Mouse (Mus musculus) MEL (cell line): ENCODE data around the gene Morf4l1. TPM values are rescaled to one million over a fixed set of nuclear protein-coding genes. Genes with fewer than 3 reads are reported as not detected.

Experiments used
- DNase-seq: peaks from one replicate; pipeline ENCODE4 v3.0.0; 2011; ENCODE audit warnings: low read depth, low spot score
- H3K27ac ChIP-seq: 2 replicates; pipeline ENCODE4 v1.5.1; 2012; ENCODE audit warnings: low read depth, mild to moderate bottlenecking, control low read depth, low read length, moderate library complexity; ENCODE audit not compliant: control insufficient read depth
- H3K27me3 ChIP-seq, 2 experiments: fragments of 150-350 bp in 1 of 2; sonication (generic) in 1 of 2; 2 replicates each; pipeline ENCODE4 v1.6.1; 2012; ENCODE audit warnings: low read length in 2 of 2, mild to moderate bottlenecking in 2 of 2, improper control_type of control experiment in 1 of 2, moderate library complexity in 1 of 2; ENCODE audit not compliant: insufficient read depth in 2 of 2, control insufficient read depth in 1 of 2
- H3K36me3 ChIP-seq, 2 experiments: 2 replicates each; pipeline ENCODE4 v1.6.1; 2012 to 2014; ENCODE audit warnings: low read length in 2 of 2, improper control_type of control experiment in 1 of 2, inconsistent platforms in 1 of 2, mild to moderate bottlenecking in 1 of 2; ENCODE audit not compliant: insufficient read depth in 2 of 2, control insufficient read depth in 1 of 2
- H3K4me1 ChIP-seq, 2 experiments: fragments of 150-350 bp in 1 of 2; sonication (generic) in 1 of 2; 2 replicates each; pipeline ENCODE4 v1.6.1; 2012; ENCODE audit warnings: low read length in 2 of 2, improper control_type of control experiment in 1 of 2, mild to moderate bottlenecking in 1 of 2; ENCODE audit not compliant: insufficient read depth in 2 of 2, control insufficient read depth in 1 of 2
- H3K4me3 ChIP-seq, 2 experiments: fragments of 150-350 bp in 1 of 2; sonication (generic) in 1 of 2; 2 replicates each; pipeline ENCODE4 v1.5.1; 2012; ENCODE audit warnings: low read depth in 2 of 2, low read length in 2 of 2, mild to moderate bottlenecking in 2 of 2, moderate library complexity in 2 of 2, control low read depth in 1 of 2, improper control_type of control experiment in 1 of 2; ENCODE audit not compliant: control insufficient read depth in 1 of 2, insufficient read depth in 1 of 2
- H3K79me2 ChIP-seq: 2 replicates; pipeline ENCODE4 v1.6.1; 2012; ENCODE audit warnings: mild to moderate bottlenecking, low read length, moderate library complexity; ENCODE audit not compliant: control insufficient read depth, poor library complexity, insufficient read depth
- H3K9ac ChIP-seq: 2 replicates; pipeline ENCODE4 v1.6.1; 2012; ENCODE audit warnings: low read depth, mild to moderate bottlenecking, control low read depth, low read length, moderate library complexity; ENCODE audit not compliant: control insufficient read depth, poor library complexity, severe bottlenecking
- H3K9me3 ChIP-seq: fragments of 150-350 bp; sonication (generic); replicated peaks from 2 replicates; pipeline ENCODE4 v1.6.1; 2012; ENCODE audit warnings: mild to moderate bottlenecking, low read length, improper control_type of control experiment, moderate library complexity; ENCODE audit not compliant: insufficient read depth
- CHD1 ChIP-seq: IDR thresholded peaks from 2 replicates; pipeline ENCODE4 v1.6.1; 2012; ENCODE audit warnings: low read depth, mild to moderate bottlenecking, inconsistent platforms, low read length, improper control_type of control experiment
- CTCF ChIP-seq, 3 experiments: IDR thresholded peaks in 2 of 3; conservative IDR thresholded peaks in 1 of 3; 2 replicates each; pipeline ENCODE4 v1.5.1; 2011 to 2012; ENCODE audit warnings: low read length in 3 of 3, low read depth in 2 of 3, mild to moderate bottlenecking in 2 of 3, improper control_type of control experiment in 1 of 3, inconsistent platforms in 1 of 3, mixed read lengths in 1 of 3, moderate library complexity in 1 of 3; ENCODE audit not compliant: control insufficient read depth in 1 of 3, insufficient read depth in 1 of 3, poor library complexity in 1 of 3, severe bottlenecking in 1 of 3
- GATA1 ChIP-seq: IDR thresholded peaks from 2 replicates; pipeline ENCODE4 v1.6.1; 2011; ENCODE audit warnings: low read depth, low read length, improper control_type of control experiment
- JUND ChIP-seq: IDR thresholded peaks from 2 replicates; pipeline ENCODE4 v1.6.1; 2011; ENCODE audit warnings: low read depth, mild to moderate bottlenecking, improper control_type of control experiment, low read length
- MAFK ChIP-seq: IDR thresholded peaks from 2 replicates; pipeline ENCODE4 v1.6.1; 2011; ENCODE audit warnings: low read depth, mild to moderate bottlenecking, low read length, improper control_type of control experiment, borderline replicate concordance
- MAZ ChIP-seq: IDR thresholded peaks from 2 replicates; pipeline ENCODE4 v1.6.1; 2012; ENCODE audit warnings: low read depth, mild to moderate bottlenecking, inconsistent platforms, low read length, improper control_type of control experiment
- MYC ChIP-seq: IDR thresholded peaks from 2 replicates; pipeline ENCODE4 v1.6.1; 2011; ENCODE audit warnings: low read depth, mild to moderate bottlenecking, low read length, improper control_type of control experiment, moderate library complexity
- NELFE ChIP-seq: IDR thresholded peaks from 2 replicates; pipeline ENCODE4 v1.6.1; 2011; ENCODE audit warnings: low read depth, low read length, improper control_type of control experiment
- NRF1 ChIP-seq: IDR thresholded peaks from 2 replicates; pipeline ENCODE4 v1.6.1; 2014; ENCODE audit warnings: low read depth, mild to moderate bottlenecking, inconsistent platforms, low read length, improper control_type of control experiment, moderate library complexity; ENCODE audit not compliant: poor library complexity, insufficient read depth, severe bottlenecking
- SMC3 ChIP-seq: IDR thresholded peaks from 2 replicates; pipeline ENCODE4 v1.6.1; 2011; ENCODE audit warnings: low read depth, low read length, improper control_type of control experiment
- TAL1 ChIP-seq: IDR thresholded peaks from 2 replicates; pipeline ENCODE4 v1.6.1; 2012; ENCODE audit warnings: mild to moderate bottlenecking, inconsistent platforms, low read length, moderate library complexity, mixed read lengths
- TBP ChIP-seq: IDR thresholded peaks from 2 replicates; pipeline ENCODE4 v1.8.0; 2011; ENCODE audit warnings: low read depth, low read length, improper control_type of control experiment
- TCF12 ChIP-seq: IDR thresholded peaks from 2 replicates; pipeline ENCODE4 v1.6.1; 2014; ENCODE audit warnings: low read depth, mild to moderate bottlenecking, inconsistent platforms, low read length, improper control_type of control experiment, moderate library complexity
- USF1 ChIP-seq: IDR thresholded peaks from 2 replicates; pipeline ENCODE4 v1.6.1; 2014; ENCODE audit warnings: low read depth, mild to moderate bottlenecking, inconsistent platforms, low read length, improper control_type of control experiment, moderate library complexity
- ZC3H11A ChIP-seq: IDR thresholded peaks from 2 replicates; pipeline ENCODE4 v1.6.1; 2012; ENCODE audit warnings: low read depth, mild to moderate bottlenecking, inconsistent platforms, low read length, improper control_type of control experiment
- ZNF384 ChIP-seq: IDR thresholded peaks from 2 replicates; pipeline ENCODE4 v1.6.1; 2012; ENCODE audit warnings: low read depth, mild to moderate bottlenecking, inconsistent platforms, low read length, improper control_type of control experiment
- polyA plus RNA-seq, 2 experiments: library from polyadenylated mRNA; stranded (reverse) in 1 of 2; unstranded in 1 of 2; fragments of >175 nt in 1 of 2; fragments of >200 nt in 1 of 2; gene quantifications; 2 replicates each; pipeline versions ENCODE4 v1.2.1 to v1.2.4; 2012; ENCODE audit warnings: low replicate concordance in 2 of 2, low read depth in 1 of 2; ENCODE audit not compliant: insufficient read length in 2 of 2, insufficient read depth in 1 of 2, missing spikeins in 1 of 2
- total RNA-seq: library from RNA; depleted of rRNA; stranded (reverse); fragments of 300-350 nt; gene quantifications from 2 replicates; pipeline ENCODE4 v1.2.3, GENCODE M21; 2012

Gene Morf4l1
- total and polyA plus RNA-seq, 3 experiments = 107 to 292 (median 190) TPM

DNA sequence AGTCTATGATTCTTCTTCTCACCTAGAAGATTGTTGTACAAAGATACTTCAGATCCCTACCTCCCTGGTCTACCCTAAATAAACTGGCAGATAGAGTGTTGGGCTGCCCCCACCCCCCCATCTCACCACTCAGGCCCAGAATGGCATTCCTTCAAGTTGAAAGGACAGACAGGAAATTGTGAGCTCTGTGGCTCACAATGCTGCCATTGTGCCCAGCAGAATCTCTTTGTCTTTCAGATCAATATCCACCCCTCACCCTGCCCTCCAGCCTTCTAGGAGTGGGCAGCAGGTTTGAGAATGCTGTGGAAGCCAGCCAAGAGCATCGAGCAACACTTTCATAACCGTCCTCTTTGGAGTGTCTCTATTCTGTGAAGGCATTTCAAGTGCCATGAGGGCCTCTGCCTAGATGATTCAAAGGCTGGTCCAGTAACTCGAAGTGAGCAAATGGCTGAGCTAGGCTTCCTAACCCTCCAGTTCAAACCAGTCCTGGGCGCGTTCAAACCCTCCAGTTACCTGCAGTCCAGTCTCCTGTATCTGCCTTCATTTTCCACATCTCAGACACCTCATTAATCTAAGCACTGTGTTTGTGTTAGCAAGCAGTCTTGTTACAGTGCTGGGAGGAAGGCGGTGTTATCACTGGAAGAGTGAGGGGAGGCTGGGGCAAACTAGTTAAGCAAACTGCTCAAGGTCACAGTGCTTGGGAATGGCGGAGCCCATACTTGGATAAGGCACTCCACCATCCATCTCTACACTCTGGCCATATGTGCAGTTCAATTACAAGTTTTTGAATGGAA is 19.2 kb upstream of the Morf4l1 start:
- TF ChIP-seq JUND = no peak
- H3K27ac ChIP-seq = no peak overlapping the region
- H3K27me3 ChIP-seq = no peaks in the 10 kb centered on the region
- no peaks in the 10 kb centered on the region for H3K4me1 ChIP-seq
- H3K9ac ChIP-seq = no peak overlapping the region
- no peaks in the 10 kb centered on the region for H3K79me2 ChIP-seq
- no peaks in the 10 kb centered on the region for H3K36me3 ChIP-seq
- H3K4me3 ChIP-seq = no peak overlapping the region
- no peaks in the 10 kb centered on the region for H3K9me3 ChIP-seq
- no peak for DNase-seq

DNA sequence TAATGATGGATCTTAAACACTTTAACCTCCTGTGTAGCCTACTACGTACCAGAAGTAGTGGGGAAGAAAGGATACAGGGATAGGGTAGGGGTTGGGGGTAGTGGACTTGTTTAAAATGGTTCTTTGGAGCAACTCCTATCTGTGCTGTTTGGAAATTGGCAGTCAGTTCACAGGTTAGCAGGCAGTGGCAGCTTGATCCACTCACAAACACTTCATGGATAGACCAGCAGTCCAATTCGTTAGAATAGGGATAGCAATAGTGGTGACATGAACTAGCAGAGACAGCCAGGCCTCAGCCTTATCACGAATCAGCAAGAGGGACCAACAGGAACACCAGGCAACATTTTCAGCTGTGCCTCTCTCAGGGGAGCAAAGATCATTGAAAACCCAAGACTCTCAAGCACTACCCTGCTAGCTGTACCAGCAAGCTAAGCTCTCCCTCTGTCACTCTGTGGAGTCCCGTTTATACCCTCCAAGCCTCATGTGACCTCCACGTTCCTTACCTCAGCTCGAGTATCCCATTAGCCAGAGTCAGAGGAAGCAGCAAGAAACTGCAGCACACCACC is 14.1 kb upstream of the Morf4l1 start:
- TF ChIP-seq GATA1 = no peak
- TF ChIP-seq TBP = peak; percentile 77
- Histone ChIP-seq H3K4me3 (no peak overlapping the region), H3K9ac (no peak overlapping the region), H3K36me3 (peaks cover 0 to 2% of the 10 kb centered on the region in 2 experiments; a peak in 1 of 4 replicates), H3K79me2 (no peaks in the 10 kb centered on the region), H3K27me3 (no peaks in the 10 kb centered on the region), H3K9me3 (no peaks in the 10 kb centered on the region), H3K27ac (no peak overlapping the region), H3K4me1 (no peaks in the 10 kb centered on the region; a peak in 1 of 4 replicates)
- DNase-seq = no peak

DNA sequence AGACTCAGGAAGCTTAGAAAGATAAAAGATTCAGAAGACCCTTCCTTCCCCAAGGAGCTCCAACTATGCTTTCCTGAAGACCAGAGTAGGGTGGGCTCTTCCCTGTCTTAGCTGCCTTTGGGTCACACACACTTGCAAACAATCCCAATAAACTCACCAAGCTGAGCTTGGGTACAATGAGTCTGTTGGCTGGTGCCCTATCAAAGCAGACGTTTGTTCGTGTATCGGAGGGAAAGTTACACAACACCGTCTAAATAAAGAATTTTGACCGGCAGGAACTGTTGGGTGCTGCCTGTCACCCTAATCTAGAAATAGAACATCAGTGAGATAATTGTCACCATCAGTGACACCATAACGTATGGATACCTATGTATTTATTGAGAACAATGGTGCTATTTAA is 12.6 kb upstream of the Morf4l1 start:
- Histone ChIP-seq H3K27me3 (no peaks in the 10 kb centered on the region), H3K4me3 (peak overlapping the region; percentile 52 to 71), H3K27ac (no peak overlapping the region), H3K9ac (peak overlapping the region; percentile 61), H3K4me1 (peaks cover 0 to 3% of the 10 kb centered on the region in 2 experiments; a peak in 2 of 4 replicates), H3K79me2 (no peaks in the 10 kb centered on the region), H3K9me3 (no peaks in the 10 kb centered on the region), H3K36me3 (peaks cover 0 to 4% of the 10 kb centered on the region in 2 experiments; a peak in 1 of 4 replicates)
- DNase-seq = no peak
- 0 out of 2 replicates have a peak, but pooled peaks have one; percentile 69 for TF ChIP-seq CHD1
- no peak for TF ChIP-seq SMC3

DNA sequence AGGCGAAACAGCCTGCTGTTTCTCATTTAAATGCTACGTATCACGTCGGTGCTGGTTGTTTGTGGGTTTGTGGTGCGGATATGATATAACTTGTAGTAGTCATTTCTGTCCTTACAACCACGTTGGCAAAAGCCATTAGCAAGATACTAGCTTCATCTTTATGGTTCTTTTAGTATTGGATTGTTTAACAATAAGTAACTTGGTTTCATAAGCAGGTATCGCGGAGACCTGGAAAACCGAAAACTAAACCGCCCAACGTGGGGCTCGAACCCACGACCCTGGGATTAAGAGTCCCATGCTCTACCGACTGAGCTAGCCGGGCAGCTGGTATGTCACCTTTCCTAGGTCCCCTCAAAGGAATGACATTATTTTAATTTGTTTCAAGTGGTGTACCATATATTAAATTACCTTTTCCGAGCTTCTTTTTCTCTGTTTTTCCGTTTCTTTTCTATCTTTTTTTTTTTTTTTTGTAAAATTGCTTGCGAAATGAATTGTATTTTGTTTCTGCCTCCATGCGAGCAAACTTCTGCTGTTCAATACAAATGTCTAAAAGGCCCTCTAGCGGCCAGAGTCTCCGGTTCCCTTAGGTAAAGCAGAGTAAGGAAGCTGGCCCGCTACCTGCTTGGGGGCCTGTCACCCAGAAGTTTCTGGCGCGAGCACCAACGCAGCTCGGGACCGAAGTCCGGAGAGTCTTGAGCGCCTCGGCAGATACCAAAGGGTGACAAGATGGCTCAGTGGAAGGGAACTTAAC is 11.9 kb upstream of the Morf4l1 start:
- Histone ChIP-seq H3K27me3 (no peaks in the 10 kb centered on the region), H3K27ac (peak overlapping the region; percentile 83), H3K36me3 (peaks cover 0 to 4% of the 10 kb centered on the region in 2 experiments; a peak in 1 of 4 replicates), H3K4me3 (peak overlapping the region; percentile 63 to 71), H3K79me2 (no peaks in the 10 kb centered on the region), H3K4me1 (peaks cover 0 to 5% of the 10 kb centered on the region in 2 experiments; a peak in 2 of 4 replicates), H3K9me3 (no peaks in the 10 kb centered on the region), H3K9ac (peak overlapping the region; percentile 66)
- peak; percentile 93 for DNase-seq
- TF ChIP-seq TBP (peak; percentile 100), MAZ (0 out of 2 replicates have a peak, but pooled peaks have one; percentile 17), CHD1 (0 out of 2 replicates have a peak, but pooled peaks have one; percentile 2), CTCF (IDR thresholded peaks at IDR 0.05 in 2 of 3, conservative IDR thresholded peaks at IDR 0.05 in 1 of 3; ENCODE audit: control insufficient read depth in 1 of 3, insufficient read depth in 1 of 3, low read depth in 2 of 3, low read length in 3 of 3, poor library complexity in 1 of 3, severe bottlenecking in 1 of 3) (peak in 2 of 3 experiments; percentile 57 to 66; a peak in 5 of 6 replicates), NELFE (no peak), TCF12 (no peak), ZNF384 (peak; percentile 83), MYC (0 out of 2 replicates have a peak, but pooled peaks have one; percentile 79), SMC3 (peak; percentile 36; the same call in 1 of the 2 replicates), TAL1 (no peak), NRF1 (no peak), USF1 (no peak), MAFK (peak; percentile 98), ZC3H11A (0 out of 2 replicates have a peak, but pooled peaks have one; percentile 12)
